8 mouse cellular contexts compared by ENCODE assay signal in the genomic region with DNA sequence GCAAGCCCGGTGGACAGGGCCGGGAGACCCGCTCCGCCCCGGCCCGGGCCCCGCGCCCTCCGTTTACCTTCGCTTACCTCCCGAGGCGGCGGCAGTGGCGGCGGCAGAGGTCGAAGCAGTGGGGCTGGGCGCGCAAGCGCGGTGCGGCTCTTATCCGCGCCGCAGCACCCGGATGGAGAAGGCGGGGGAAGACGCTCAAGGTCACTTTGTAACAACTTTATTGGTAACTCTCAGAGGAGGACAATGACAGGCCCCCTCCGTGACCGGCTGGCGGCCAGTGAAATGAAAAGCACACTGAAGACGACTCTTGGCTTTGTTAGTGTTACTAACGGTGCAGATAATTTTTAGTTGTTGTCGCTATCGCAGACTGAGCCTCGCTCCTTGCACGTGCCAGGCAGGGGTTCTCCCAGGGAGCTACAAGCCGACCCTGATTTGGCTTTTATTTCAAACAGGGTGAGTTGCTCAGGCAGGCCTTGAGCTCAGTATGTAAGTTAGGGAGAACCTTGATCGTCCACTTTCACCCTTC. TPM values are rescaled to one million over a fixed set of nuclear protein-coding genes. Genes with fewer than 3 reads are reported as not detected.
DNase-seq lines count a peak whose midpoint lies in the region; ATAC-seq lines count a peak whose summit lies in the region.

A gene (minus strand): TSS at position 152 of the 526 bp plus-strand sequence.

- peak; percentile 95 for DNase-seq in MN1 (ENCODE audit: low spot score)
- DNase-seq in cerebellum, adult 9-10 months, result peak; percentile 95
- DNase-seq in frontal cortex, adult 2 months (ENCODE audit: extremely low spot score in 1 of 2, low spot score in 1 of 2), result peak; percentile 81 to 95
- DNase-seq in hindbrain, embryonic 11.5 days (ENCODE audit: low spot score), result peak; percentile 95
- peak; percentile 88 to 92 for DNase-seq in layer of hippocampus, postnatal 10 days (ENCODE audit: low spot score in 2 of 2)
- DNase-seq in lung, postnatal 10 days, result peak; percentile 95
- peak; percentile 92 for DNase-seq in ovary, postnatal 36 days (ENCODE audit: low spot score)
- DNase-seq in thymus, postnatal 25 days, result peak; percentile 93

- H3K27me3 ChIP-seq in hindbrain, embryonic 11.5 days (ENCODE audit: control insufficient read depth, insufficient read depth, low read length), result no peaks in the 10 kb centered on the region

- peak within 1 kb of the TSS; percentile 98 for H3K4me3 ChIP-seq in hindbrain, embryonic 11.5 days (ENCODE audit: low read depth, low read length)

- H3K9ac ChIP-seq in hindbrain, embryonic 11.5 days (ENCODE audit: low read depth, low read length), result peak within 1 kb of the TSS; percentile 98

- WGBS in hindbrain, embryonic 11.5 days, result under 1% methylated on average over 38 of the region's 38 CpGs

- peaks cover 11% of the 10 kb centered on the region for H3K36me3 ChIP-seq in hindbrain, embryonic 11.5 days (ENCODE audit: control insufficient read depth, insufficient read depth, low read length)

- peak within 1 kb of the TSS; percentile 93 for H3K27ac ChIP-seq in hindbrain, embryonic 11.5 days (ENCODE audit: low read depth, low read length)

- H3K9me3 ChIP-seq in hindbrain, embryonic 11.5 days (ENCODE audit: control insufficient read depth, low read length), result no peaks in the 10 kb centered on the region

- peak within 1 kb of the TSS; percentile 71 for H3K4me2 ChIP-seq in hindbrain, embryonic 11.5 days (replicated peaks; ENCODE audit: low read depth, low read length)

- no peaks in the 10 kb centered on the region for H3K4me1 ChIP-seq in hindbrain, embryonic 11.5 days (replicated peaks; ENCODE audit: control insufficient read depth, insufficient read depth, low read length)

- peak; percentile 95 for ATAC-seq in hindbrain, embryonic 11.5 days (ENCODE audit: low FRiP score)

RNA-seq across cellular contexts. Expression of the gene that starts here (rescaled TPM):
- polyA plus RNA-seq in frontal cortex, adult 2 months (2012; rRNA removed), result 714 and 718 TPM in 2 replicates
- polyA plus RNA-seq in hindbrain, embryonic 11.5 days (2014; fragmentation: Nextera tagmentation; extraction: Ambion mirVana), result 896 and 911 TPM in 2 replicates
- 100 to 1,000 TPM; 669 to 684 TPM for total RNA-seq in layer of hippocampus, postnatal 10 days (2021)

Comparison
In these comparisons a context has a peak if more than half of its experiments do, and no peak if none do; other contexts are left out.
1. Peak in every context shown above with its lines: DNase-seq, ATAC-seq, H3K4me3 ChIP-seq and H3K27ac ChIP-seq.